Mouse (Mus musculus): ENCODE data around the gene Cd200r4.

The Cd200r4 gene

GRCm38 (mm10) chr16:44876625-44877024, 65.1 kb downstream of the Cd200r4 start:
- DNase-seq (ENCODE audit: low spot score) = no peak

GRCm38 (mm10) chr16:44877595-44877994, 66.1 kb downstream of the Cd200r4 start:
- DNase-seq (ENCODE audit: low spot score) = no peak
